Mouse (Mus musculus) heart, adult 2 months (tissue): ENCODE measurements around the gene Cdh16.

ENCODE experiments used
- CTCF ChIP-seq: fragments of 200-600 bp; IDR thresholded peaks from 2 replicates; pipeline ENCODE4 v1.8.1; 2022; ENCODE audit warnings: antibody characterized with exemption, mild to moderate bottlenecking, moderate library complexity
- POLR2A ChIP-seq: fragments of 200-500 bp; IDR thresholded peaks from 2 replicates; pipeline ENCODE4 v1.6.1; 2011; ENCODE audit warnings: mild to moderate bottlenecking, low read depth, low read length, control low read depth; ENCODE audit not compliant: insufficient read depth

- no peak for TF ChIP-seq CTCF
- TF ChIP-seq POLR2A, result no peak
Observed at GRCm38 (mm10) chr8:104632486-104632885, 8.3 kb upstream of the Cdh16 start.
